Comparison of ENCODE assay signal across 18 mouse cellular contexts in genomic region chr10:98864851-98865250, GRCm38 (mm10). TPM values are rescaled to one million over a fixed set of nuclear protein-coding genes. Genes with fewer than 3 reads are reported as not detected.
DNase-seq lines count a peak whose midpoint lies in the region; ATAC-seq and TF ChIP-seq lines count a peak whose summit lies in the region.
"Had no signal": no experiment of that assay in that cellular context is flagged by ENCODE, and none has a peak within 500 bp of the region (broad histone marks: within the 10 kb centered on the region; RNA-seq: fewer than 3 reads in every experiment).

No protein-coding gene starts in this region.

- no peak for ATAC-seq in embryonic facial prominence, embryonic 11.5 days (replicated peaks; ENCODE audit: insufficient number of reproducible peaks, low FRiP score, low TSS enrichment, low read depth)
- no peak; the same call in 1 of the 2 replicates for ATAC-seq in intestine, postnatal 0 days

- H3K4me2 ChIP-seq in embryonic facial prominence, embryonic 11.5 days (ENCODE audit: low read depth, low read length): no peak overlapping the region
- H3K4me2 ChIP-seq in intestine, postnatal 0 days (replicated peaks; ENCODE audit: low read depth): no peak overlapping the region
- H3K4me2 ChIP-seq: forebrain, embryonic 12.5 days; liver, embryonic 11.5 days; midbrain, embryonic 12.5 days had no signal

- DNase-seq in embryonic facial prominence, embryonic 11.5 days (ENCODE audit: low spot score): peak; percentile 29
- DNase-seq in embryonic facial prominence, embryonic 10.5 days (ENCODE audit: low spot score): no peak
- peak; percentile 37 for DNase-seq in 3T3-L1 (ENCODE audit: low read depth, low spot score)
- DNase-seq in kidney, postnatal 10 days: peak; percentile 44
- no peak for DNase-seq in gastrocnemius, postnatal 4 days (ENCODE audit: low spot score in 2 of 2)
- DNase-seq in frontal cortex, postnatal 10 days (ENCODE audit: low spot score in 2 of 2): no peak
- no peak for DNase-seq in right cerebral cortex, postnatal 4 days
- DNase-seq: adrenal gland, adult 2 months; cerebellum, adult 18-20 months; right cerebral cortex, postnatal 14 days had no signal

- no peaks in the 10 kb centered on the region for H3K9me3 ChIP-seq in embryonic facial prominence, embryonic 11.5 days (replicated peaks; ENCODE audit: control insufficient read depth, low read length)
- no peaks in the 10 kb centered on the region for H3K9me3 ChIP-seq in embryonic facial prominence, embryonic 10.5 days
- no peaks in the 10 kb centered on the region for H3K9me3 ChIP-seq in intestine, postnatal 0 days (ENCODE audit: control insufficient read depth)
- H3K9me3 ChIP-seq: forebrain, embryonic 12.5 days; limb, embryonic 10.5 days; midbrain, embryonic 12.5 days had no signal

- H3K36me3 ChIP-seq in embryonic facial prominence, embryonic 11.5 days (replicated peaks; ENCODE audit: control insufficient read depth, insufficient read depth, low read depth, low read length): no peaks in the 10 kb centered on the region
- H3K36me3 ChIP-seq in embryonic facial prominence, embryonic 10.5 days (replicated peaks): no peaks in the 10 kb centered on the region
- H3K36me3 ChIP-seq in intestine, postnatal 0 days (ENCODE audit: control insufficient read depth, insufficient read depth): no peaks in the 10 kb centered on the region
- H3K36me3 ChIP-seq: forebrain, embryonic 12.5 days; limb, embryonic 10.5 days; midbrain, embryonic 12.5 days had no signal

- no peak overlapping the region for H3K27ac ChIP-seq in embryonic facial prominence, embryonic 11.5 days (replicated peaks; ENCODE audit: low read depth, low read length)
- H3K27ac ChIP-seq in embryonic facial prominence, embryonic 10.5 days (replicated peaks): no peak overlapping the region
- peak overlapping the region; percentile 37; the same call in 1 of the 2 replicates for H3K27ac ChIP-seq in intestine, postnatal 0 days (ENCODE audit: low read depth, low read length)
- H3K27ac ChIP-seq: forebrain, embryonic 12.5 days; left cerebral cortex, adult 2 months; limb, embryonic 10.5 days; macrophage; midbrain, embryonic 12.5 days had no signal

- 62% methylated on average over 3 of the region's 3 CpGs for WGBS in embryonic facial prominence, embryonic 11.5 days
- 61% methylated on average over 3 of the region's 3 CpGs for WGBS in embryonic facial prominence, embryonic 10.5 days
- WGBS in intestine, postnatal 0 days: 46% methylated on average over 3 of the region's 3 CpGs

- no peak overlapping the region for H3K9ac ChIP-seq in embryonic facial prominence, embryonic 11.5 days (replicated peaks; ENCODE audit: low read length)
- H3K9ac ChIP-seq in intestine, postnatal 0 days (ENCODE audit: low read depth, low read length): no peak overlapping the region
- H3K9ac ChIP-seq: forebrain, embryonic 12.5 days; midbrain, embryonic 12.5 days had no signal

- no peak overlapping the region for H3K4me3 ChIP-seq in embryonic facial prominence, embryonic 11.5 days (ENCODE audit: low read depth, low read length)
- no peak overlapping the region for H3K4me3 ChIP-seq in embryonic facial prominence, embryonic 10.5 days
- no peak overlapping the region for H3K4me3 ChIP-seq in intestine, postnatal 0 days (ENCODE audit: low read depth, low read length)
- H3K4me3 ChIP-seq: forebrain, embryonic 12.5 days; left cerebral cortex, adult 2 months; limb, embryonic 10.5 days; midbrain, embryonic 12.5 days had no signal

- H3K27me3 ChIP-seq in embryonic facial prominence, embryonic 11.5 days (ENCODE audit: control insufficient read depth, insufficient read depth, low read length): no peaks in the 10 kb centered on the region
- no peaks in the 10 kb centered on the region for H3K27me3 ChIP-seq in embryonic facial prominence, embryonic 10.5 days (replicated peaks; ENCODE audit: low read depth, poor library complexity, severe bottlenecking)
- no peaks in the 10 kb centered on the region for H3K27me3 ChIP-seq in intestine, postnatal 0 days (replicated peaks; ENCODE audit: control insufficient read depth, insufficient read depth, low read length)
- H3K27me3 ChIP-seq: CH12.LX; forebrain, embryonic 12.5 days; midbrain, embryonic 12.5 days had no signal

- no peak for TF ChIP-seq CTCF in intestine, postnatal 0 days (IDR thresholded peaks at IDR 0.05; ENCODE audit: low read depth)

- H3K4me1 ChIP-seq in embryonic facial prominence, embryonic 11.5 days (ENCODE audit: control insufficient read depth, insufficient read depth, low read length): no peaks in the 10 kb centered on the region
- H3K4me1 ChIP-seq in embryonic facial prominence, embryonic 10.5 days: 0 out of 2 replicates have a peak, but pooled peaks cover 4% of the 10 kb centered on the region
- H3K4me1 ChIP-seq in intestine, postnatal 0 days (replicated peaks; ENCODE audit: control insufficient read depth, insufficient read depth, low read length): no peaks in the 10 kb centered on the region
- H3K4me1 ChIP-seq: forebrain, embryonic 12.5 days; limb, embryonic 10.5 days; midbrain, embryonic 12.5 days had no signal

RNA-seq across cellular contexts. Expression of gene Atp2b1, which starts 49.4 kb away (rescaled TPM):
- 92.0 and 94.1 TPM in 2 replicates for polyA plus RNA-seq in embryonic facial prominence, embryonic 11.5 days (2014; fragmentation: Nextera tagmentation; extraction: Ambion mirVana)
- polyA plus RNA-seq in embryonic facial prominence, embryonic 10.5 days (2016; fragmentation: Nextera tagmentation; extraction: Ambion mirVana): 92.3 and 101 TPM in 2 replicates
- polyA plus RNA-seq in intestine, postnatal 0 days (2015; fragmentation: Nextera tagmentation; extraction: Ambion mirVana): 179 and 193 TPM in 2 replicates
- 100 to 1,000 TPM in 1 of 2 experiments, 10 to 100 TPM in 1; 95.1 to 102 TPM for total RNA-seq in gastrocnemius, postnatal 4 days (2021)

Comparison
In these comparisons a context has a peak if more than half of its experiments do, and no peak if none do; other contexts are left out.
1. DNase-seq: peak in embryonic facial prominence, embryonic 11.5 days (single experiment), 3T3-L1 (single experiment) and kidney, postnatal 10 days (single experiment); none in embryonic facial prominence, embryonic 10.5 days (single experiment), gastrocnemius, postnatal 4 days (0 of 2), frontal cortex, postnatal 10 days (0 of 2) and right cerebral cortex, postnatal 4 days (single experiment).